Mouse (Mus musculus) ES-E14 (cell line): Measurements from ENCODE around the gene Kctd6.

Experiments used
- CHD2 ChIP-seq: IDR thresholded peaks from 2 replicates; pipeline ENCODE4 v1.6.1; 2014; ENCODE audit warnings: mild to moderate bottlenecking, low read depth, low read length, inconsistent platforms
- HCFC1 ChIP-seq: IDR thresholded peaks from 2 replicates; pipeline ENCODE4 v1.6.1; 2012; ENCODE audit warnings: low read length, inconsistent platforms, borderline replicate concordance; ENCODE audit not compliant: insufficient read depth
- MAFK ChIP-seq: IDR thresholded peaks from 2 replicates; pipeline ENCODE4 v1.6.1; 2014; ENCODE audit warnings: mild to moderate bottlenecking, low read depth, low read length, inconsistent platforms; ENCODE audit not compliant: insufficient read depth

DNA sequence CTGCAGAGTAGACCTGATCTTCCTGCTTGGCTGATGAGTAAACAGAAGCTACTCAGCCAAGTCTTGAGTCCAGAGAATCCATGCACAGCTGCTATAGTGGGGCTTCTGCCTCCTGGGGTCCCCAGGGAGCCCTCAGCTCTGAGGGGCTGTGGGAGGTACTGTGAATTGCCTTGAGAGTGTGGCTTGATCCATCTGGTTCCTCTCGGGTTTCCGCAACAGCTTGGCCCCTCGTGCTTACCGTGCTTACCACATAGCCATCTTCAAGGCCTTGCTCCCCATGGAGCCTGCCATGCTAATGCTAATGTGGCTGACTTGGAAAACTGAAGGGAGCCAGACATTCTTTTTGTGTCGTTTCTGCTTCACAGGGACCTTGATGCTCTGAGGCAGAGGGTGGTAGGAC is 6.8 kb upstream of the Kctd6 start:
- no peak for TF ChIP-seq HCFC1
- no peak for TF ChIP-seq CHD2
- no peak for TF ChIP-seq MAFK
